Mouse (Mus musculus) megakaryocyte-erythroid progenitor cell, adult 5-6 weeks (primary cell): ENCODE measurements at regions not wholly inside any gene's neighbourhood (a gene's known extent, or its start where the extent isn't known, plus 50 kb on each side); places are given as distances from the start of the nearest gene placed in this dataset.

Experiments used
- ATAC-seq: replicated peaks from 2 replicates; pipeline ENCODE4 v1.8.0; 2016; ENCODE audit warnings: mild to moderate bottlenecking, inconsistent platforms; ENCODE audit not compliant: severe bottlenecking, poor library complexity, low FRiP score, low TSS enrichment

- no peak for ATAC-seq
These were observed 122.8 kb downstream of the Ddx11 start for GRCm38 (mm10) chr17:66246031-66246534.

GRCm38 (mm10) chr17:66251495-66251894 is 128.2 kb downstream of the Ddx11 start:
- no peak for ATAC-seq

DNA sequence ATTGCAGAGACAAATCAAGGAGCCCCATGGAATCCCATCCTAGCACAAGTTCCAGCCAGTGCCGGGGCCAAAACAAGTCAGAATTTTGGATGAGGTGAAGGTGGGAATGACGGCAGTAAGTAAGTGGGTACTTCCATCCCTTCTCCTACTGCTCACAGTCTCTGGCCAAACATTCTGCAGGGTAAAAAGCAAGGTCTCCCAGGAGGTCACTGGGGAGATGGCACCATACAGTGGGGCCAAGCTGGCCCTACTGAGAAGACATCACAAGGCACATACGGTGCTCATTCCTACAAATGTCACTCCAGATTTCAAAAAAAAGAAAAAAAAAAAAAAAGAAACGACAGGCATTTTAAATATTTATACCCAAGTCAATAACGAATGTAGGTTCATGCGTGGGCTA is 129.6 kb downstream of the Ddx11 start:
- ATAC-seq: no peak

DNA sequence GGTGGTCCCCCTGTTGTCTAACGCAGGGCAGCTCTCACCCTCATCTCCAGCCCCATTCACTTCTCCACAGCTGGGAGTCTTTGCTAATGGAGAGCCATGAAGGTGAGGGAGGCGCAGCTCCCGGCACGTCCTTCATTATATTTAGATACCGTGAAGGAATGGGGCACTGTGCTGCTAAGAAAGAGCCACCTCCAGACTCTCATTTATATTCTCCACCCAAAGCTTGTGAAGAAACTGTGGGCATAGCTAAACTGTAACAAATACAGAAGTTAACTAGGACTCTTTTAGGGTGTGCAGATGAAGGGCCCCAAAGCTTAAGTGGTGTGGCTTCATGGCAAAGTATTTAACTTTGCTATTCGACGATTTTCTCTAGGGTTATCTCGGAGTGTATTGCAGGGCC is 136.4 kb downstream of the Ddx11 start:
- ATAC-seq: no peak

DNA sequence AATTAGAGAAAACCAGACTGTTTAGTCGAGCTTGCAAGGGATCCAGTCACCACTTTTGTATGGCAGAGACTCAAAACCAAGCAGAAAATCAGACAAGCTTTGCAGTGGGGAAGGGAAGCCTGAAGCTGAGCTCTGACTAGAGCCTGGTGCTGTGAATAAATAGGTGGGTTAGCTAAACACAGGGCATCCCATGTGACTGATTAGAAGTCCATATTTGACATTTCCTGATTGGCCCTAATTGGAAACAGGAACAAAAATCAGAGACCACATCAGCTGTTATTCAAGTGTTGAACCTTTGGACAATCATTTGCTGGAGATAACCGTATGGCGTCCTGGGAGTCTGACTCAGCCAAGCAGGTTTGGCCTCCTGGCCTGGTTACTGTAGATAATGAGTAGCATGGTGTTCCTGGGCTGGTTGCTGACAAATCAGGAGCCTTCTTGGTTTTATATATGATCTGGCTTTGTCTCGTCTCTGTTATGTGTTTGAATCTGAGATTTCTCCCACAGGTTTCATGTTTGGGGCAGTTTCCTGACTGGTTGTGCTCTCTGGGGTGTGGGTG is 139.4 kb downstream of the Ddx11 start:
- ATAC-seq: no peak

DNA sequence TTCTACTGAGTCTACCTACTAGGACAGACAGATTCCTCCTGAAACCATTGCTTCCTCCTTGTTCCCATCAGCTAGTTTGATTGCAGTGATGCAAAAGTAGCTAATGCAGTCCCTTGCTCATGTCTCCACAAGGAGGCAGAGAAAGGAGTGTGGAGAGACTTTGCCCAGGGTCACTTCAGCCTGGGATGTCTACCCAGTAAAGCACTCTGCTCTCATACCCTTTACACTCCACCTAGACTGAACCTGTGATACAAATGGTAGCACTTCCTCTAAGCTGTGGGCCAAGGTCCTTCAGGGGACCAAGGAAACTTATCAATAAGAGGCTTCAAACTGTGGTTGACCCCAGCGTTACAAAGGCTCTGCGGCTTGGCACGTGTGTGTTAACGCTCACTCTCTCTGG is 140.1 kb downstream of the Ddx11 start:
- ATAC-seq: no peak

DNA sequence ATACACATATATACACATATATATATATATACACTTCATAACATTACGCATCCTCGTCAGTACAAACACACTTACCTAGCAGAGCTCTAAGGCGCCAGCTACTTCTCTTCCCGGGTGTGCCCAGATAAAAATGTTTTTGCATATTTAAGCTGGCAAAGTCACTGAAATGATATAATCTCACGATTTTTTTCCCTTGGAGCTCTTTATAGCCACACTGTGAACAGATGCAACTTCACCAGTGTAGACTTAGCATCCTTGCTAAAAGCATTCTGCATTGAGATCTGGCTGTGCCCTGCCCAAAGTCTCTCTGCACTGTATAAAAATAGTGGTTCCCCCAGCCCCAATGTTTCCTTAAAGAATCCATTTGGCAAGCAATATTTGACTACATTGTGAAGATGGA is 143.5 kb downstream of the Ddx11 start:
- no peak for ATAC-seq

GRCm38 (mm10) chr17:66267831-66268230 is 144.5 kb downstream of the Ddx11 start:
- no peak for ATAC-seq

DNA sequence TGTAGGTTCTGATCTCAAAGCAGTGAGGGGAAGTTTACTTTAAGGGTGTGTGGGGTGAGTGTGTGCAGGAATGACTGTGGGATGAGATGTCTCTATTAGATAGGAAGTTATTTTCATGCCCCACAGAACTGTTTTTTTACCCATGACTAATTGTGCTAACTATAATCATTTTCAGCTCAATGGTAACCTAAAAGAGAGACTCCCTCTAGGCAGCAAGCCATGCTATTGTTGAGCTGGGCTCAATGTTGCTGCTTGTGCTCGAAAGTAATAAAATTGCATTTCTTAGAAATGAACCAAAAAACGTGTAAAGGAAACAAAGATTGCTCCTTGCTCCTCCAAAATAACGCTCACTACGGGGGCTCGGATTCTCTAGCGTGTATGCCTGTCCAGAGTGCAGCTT is 146.2 kb downstream of the Ddx11 start:
- no peak for ATAC-seq

DNA sequence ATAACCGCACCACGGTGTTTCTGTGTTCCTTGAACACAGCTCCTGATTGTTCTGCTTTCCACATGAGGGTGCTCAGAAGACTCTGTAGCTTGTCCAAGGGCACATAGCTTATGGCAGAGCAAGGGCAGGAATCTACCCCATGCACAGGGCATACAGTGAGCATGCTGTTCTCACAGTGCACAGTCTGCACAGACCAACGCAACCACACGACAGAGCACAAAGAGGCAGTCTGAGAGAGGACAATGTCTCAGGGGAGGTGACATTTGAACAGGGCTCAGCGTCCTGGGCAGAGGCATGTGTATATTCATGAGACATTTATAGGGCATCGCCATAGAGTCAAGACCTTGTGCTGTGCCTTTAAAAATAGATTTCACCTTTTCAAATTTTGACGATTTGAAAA is 148.6 kb downstream of the Ddx11 start:
- no peak for ATAC-seq

- no peak for ATAC-seq
These were observed 153.5 kb downstream of the Ddx11 start for GRCm38 (mm10) chr17:66276778-66277177.

- no peak for ATAC-seq
These were observed 154.7 kb downstream of the Ddx11 start for GRCm38 (mm10) chr17:66278037-66278436.

DNA sequence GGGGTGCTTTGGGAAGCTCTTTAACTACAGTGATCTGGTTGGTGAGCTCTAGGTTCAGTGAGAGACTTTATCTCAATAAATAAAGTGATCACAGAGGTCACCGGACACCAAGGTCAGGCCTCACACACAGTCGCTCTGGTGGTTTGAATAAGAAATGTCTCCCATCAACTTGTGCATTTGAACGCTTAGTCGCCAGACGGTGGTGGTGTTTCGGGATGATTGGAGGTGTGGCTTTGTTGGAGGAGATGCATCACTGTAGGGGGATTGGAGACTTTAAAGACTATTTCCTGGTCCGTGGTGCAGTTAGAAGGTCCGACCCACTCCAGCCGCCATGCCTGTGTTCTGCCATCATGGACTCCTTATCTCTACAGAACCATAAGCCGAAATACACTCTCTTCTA is 162.0 kb downstream of the Ddx11 start:
- ATAC-seq: no peak
